Mouse (Mus musculus): ENCODE measurements around the gene Impg1.

DNA sequence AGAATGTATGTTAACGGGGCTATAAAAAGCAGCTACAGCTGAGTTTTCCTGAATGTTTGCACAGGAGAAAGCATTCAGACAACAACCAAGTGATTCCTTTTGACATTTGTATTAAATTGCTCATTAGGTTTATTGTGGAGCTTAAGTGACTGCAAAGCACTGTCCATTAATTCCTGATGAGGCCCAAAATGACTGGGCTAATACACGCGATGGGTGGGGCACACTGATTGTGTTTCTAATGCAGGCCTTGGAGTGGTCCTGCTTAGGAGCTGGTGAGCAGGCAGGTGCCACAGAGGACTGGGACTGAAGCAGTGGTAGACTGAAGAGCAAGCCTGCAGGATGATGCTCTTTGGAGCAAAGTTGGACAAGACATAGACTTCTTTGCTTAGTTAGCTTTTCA is 73.9 kb downstream of the Impg1 start:
- TF ChIP-seq POLR2A (IDR thresholded peaks at IDR 0.05; ENCODE audit: borderline replicate concordance, extremely low read depth, insufficient read depth, insufficient read length, poor library complexity, severe bottlenecking) = no peak
- no peak for TF ChIP-seq CTCF (IDR thresholded peaks at IDR 0.05; ENCODE audit: borderline replicate concordance, extremely low read depth, insufficient read depth, insufficient read length)

Data from brain, embryonic 14.5 days (tissue).